Mouse (Mus musculus) testis, adult 2 months (tissue): ENCODE data around the gene Samm50. TPM values are rescaled to one million over a fixed set of nuclear protein-coding genes. Genes with fewer than 3 reads are reported as not detected.

ENCODE experiments used
- H3K27ac ChIP-seq: fragments of 200-500 bp; 2 replicates; pipeline ENCODE4 v1.5.1; 2012; ENCODE audit warnings: low read depth, low read length; ENCODE audit not compliant: control insufficient read depth, insufficient read depth
- H3K27me3 ChIP-seq: fragments of 200-500 bp; 2 replicates; pipeline ENCODE4 v1.6.1; 2012; ENCODE audit warnings: mild to moderate bottlenecking, low read length, moderate library complexity; ENCODE audit not compliant: control insufficient read depth, insufficient read depth
- H3K36me3 ChIP-seq: fragments of 200-500 bp; 2 replicates; pipeline ENCODE4 v1.6.1; 2012; ENCODE audit warnings: mild to moderate bottlenecking, low read length; ENCODE audit not compliant: control insufficient read depth, insufficient read depth
- H3K4me1 ChIP-seq: fragments of 200-500 bp; 2 replicates; pipeline ENCODE4 v1.6.1; 2012; ENCODE audit warnings: low read length; ENCODE audit not compliant: control insufficient read depth, insufficient read depth
- H3K4me3 ChIP-seq: fragments of 200-500 bp; 2 replicates; pipeline ENCODE4 v1.5.1; 2012; ENCODE audit warnings: low read depth, mild to moderate bottlenecking, low read length, moderate library complexity, mixed read lengths; ENCODE audit not compliant: control insufficient read depth
- CTCF ChIP-seq: fragments of 200-500 bp; IDR thresholded peaks from 2 replicates; pipeline ENCODE4 v1.5.1; 2012; ENCODE audit warnings: low read depth, mild to moderate bottlenecking, inconsistent platforms, low read length, moderate library complexity; ENCODE audit not compliant: control insufficient read depth, insufficient read depth, insufficient replicate concordance
- POLR2A ChIP-seq: fragments of 200-500 bp; IDR thresholded peaks from 2 replicates; pipeline ENCODE4 v1.6.1; 2012; ENCODE audit warnings: low read depth, mild to moderate bottlenecking, inconsistent platforms, low read length, moderate library complexity; ENCODE audit not compliant: control insufficient read depth
- polyA plus RNA-seq: library from polyadenylated mRNA; depleted of rRNA; stranded (reverse); fragments of >200 nt; gene quantifications from 2 replicates; pipeline ENCODE4 v1.2.3, GENCODE M21; 2012

The Samm50 gene
- polyA plus RNA-seq, 1 experiment: 8.7 TPM

GRCm38 (mm10) chr15:84211564-84211963, 19.5 kb downstream of the Samm50 start:
- Histone ChIP-seq H3K4me1 (peaks cover 2% of the 10 kb centered on the region; the same call in 1 of the 2 replicates), H3K27ac (no peak overlapping the region), H3K36me3 (no peaks in the 10 kb centered on the region), H3K4me3 (no peak overlapping the region), H3K27me3 (no peaks in the 10 kb centered on the region)
- TF ChIP-seq POLR2A: no peak
- TF ChIP-seq CTCF: no peak

- TF ChIP-seq POLR2A (no peak), CTCF (peak; percentile 96; the same call in 1 of the 2 replicates)
- Histone ChIP-seq H3K27ac (no peak overlapping the region), H3K4me1 (peaks cover 2% of the 10 kb centered on the region; the same call in 1 of the 2 replicates), H3K27me3 (no peaks in the 10 kb centered on the region), H3K36me3 (no peaks in the 10 kb centered on the region), H3K4me3 (no peak overlapping the region)
Measured at GRCm38 (mm10) chr15:84212031-84212755, 20.2 kb downstream of the Samm50 start.

GRCm38 (mm10) chr15:84212756-84213105, 20.7 kb downstream of the Samm50 start:
- no peak overlapping the region for H3K4me3 ChIP-seq
- H3K36me3 ChIP-seq: no peaks in the 10 kb centered on the region
- TF ChIP-seq POLR2A (no peak), CTCF (no peak)
- H3K27ac ChIP-seq: no peak overlapping the region
- peaks cover 2% of the 10 kb centered on the region; the same call in 1 of the 2 replicates for H3K4me1 ChIP-seq
- no peaks in the 10 kb centered on the region for H3K27me3 ChIP-seq

- Histone ChIP-seq H3K27ac (no peak overlapping the region), H3K4me3 (no peak overlapping the region), H3K4me1 (peaks cover 2% of the 10 kb centered on the region; the same call in 1 of the 2 replicates), H3K27me3 (no peaks in the 10 kb centered on the region), H3K36me3 (no peaks in the 10 kb centered on the region)
- TF ChIP-seq CTCF (no peak), POLR2A (no peak)
Measured at GRCm38 (mm10) chr15:84213162-84213739, 21.2 kb downstream of the Samm50 start.

- Histone ChIP-seq H3K4me3 (no peak overlapping the region), H3K4me1 (peaks cover 2% of the 10 kb centered on the region; the same call in 1 of the 2 replicates), H3K27ac (no peak overlapping the region), H3K27me3 (no peaks in the 10 kb centered on the region), H3K36me3 (no peaks in the 10 kb centered on the region)
- no peak for TF ChIP-seq POLR2A
- TF ChIP-seq CTCF: no peak
Measured at GRCm38 (mm10) chr15:84214476-84214875, 22.4 kb downstream of the Samm50 start.

GRCm38 (mm10) chr15:84215273-84215672, 23.2 kb downstream of the Samm50 start:
- Histone ChIP-seq H3K27me3 (no peaks in the 10 kb centered on the region), H3K4me1 (peaks cover 2% of the 10 kb centered on the region; the same call in 1 of the 2 replicates), H3K27ac (no peak overlapping the region), H3K36me3 (no peaks in the 10 kb centered on the region), H3K4me3 (no peak overlapping the region)
- TF ChIP-seq POLR2A (no peak), CTCF (no peak)

- Histone ChIP-seq H3K36me3 (no peaks in the 10 kb centered on the region), H3K4me1 (peaks cover 2% of the 10 kb centered on the region; the same call in 1 of the 2 replicates), H3K27me3 (no peaks in the 10 kb centered on the region), H3K27ac (no peak overlapping the region), H3K4me3 (peak overlapping the region; percentile 66)
- no peak for TF ChIP-seq CTCF
- TF ChIP-seq POLR2A: no peak
Measured at GRCm38 (mm10) chr15:84216026-84216425, 24.0 kb downstream of the Samm50 start.
